Mouse (Mus musculus): ENCODE measurements around the gene Egfl7.

- TF ChIP-seq CTCF (IDR thresholded peaks at IDR 0.05; ENCODE audit: low read depth), result no peak
- TF ChIP-seq EP300 (IDR thresholded peaks at IDR 0.05; ENCODE audit: low read depth), result peak; percentile 74
Observed at GRCm38 (mm10) chr2:26578369-26578768, 1.4 kb upstream of the Egfl7 start.
